In the genomic region with DNA sequence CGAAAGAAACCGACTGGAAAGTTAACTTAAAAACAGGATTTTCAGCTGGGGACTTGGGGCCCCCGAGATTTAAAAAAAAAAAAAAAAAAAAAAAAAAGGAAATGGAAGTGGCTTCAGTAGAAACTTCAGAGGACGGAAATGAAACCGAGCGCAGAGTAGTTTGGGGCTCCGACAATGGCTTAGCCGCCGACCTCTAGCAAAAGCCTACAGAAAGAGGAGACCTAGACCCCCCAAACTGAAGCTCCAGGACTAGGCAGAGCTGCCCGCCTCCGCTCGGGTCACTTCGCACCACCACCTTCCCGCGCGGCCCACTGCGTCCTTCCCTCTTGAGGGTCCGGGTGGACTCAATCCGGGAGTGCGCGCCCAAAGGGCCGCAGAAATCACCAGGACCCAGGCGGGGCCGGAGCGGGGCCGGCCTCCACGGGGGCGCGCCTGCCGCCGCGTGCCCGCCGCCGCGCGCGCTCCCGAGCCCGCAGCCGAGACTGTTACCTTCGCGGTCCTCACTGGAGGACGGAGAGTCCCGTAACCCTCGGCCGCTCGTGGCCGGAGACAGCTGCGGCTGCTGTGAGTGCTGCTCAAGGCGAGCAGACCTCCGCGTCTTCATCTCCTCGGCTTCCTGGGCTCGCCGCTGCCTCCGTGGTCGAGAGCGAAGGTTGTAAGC, we compare ENCODE assay signal across 8 mouse cellular contexts. TPM values are rescaled to one million over a fixed set of nuclear protein-coding genes. Genes with fewer than 3 reads are reported as not detected.
DNase-seq lines count a peak whose midpoint lies in the region; ATAC-seq and TF ChIP-seq lines count a peak whose summit lies in the region.

A gene (plus strand): TSS at position 135 of the 661 bp plus-strand sequence.

- peak within 1 kb of the TSS; percentile 100 for H3K27ac ChIP-seq in embryonic facial prominence, embryonic 15.5 days (replicated peaks)
- H3K27ac ChIP-seq in heart, embryonic 14.5 days (replicated peaks in 1 of 2; ENCODE audit: control insufficient read depth in 1 of 2, insufficient read depth in 1 of 2, low read depth in 2 of 2, low read length in 2 of 2) = peak within 1 kb of the TSS; percentile 100
- H3K27ac ChIP-seq in layer of hippocampus, adult 2 months = peak within 1 kb of the TSS; percentile 99

- no peak for TF ChIP-seq CTCF in layer of hippocampus, adult 2 months (conservative IDR thresholded peaks at IDR 0.05)

- peak; percentile 56 for ATAC-seq in cerebellum, adult (ENCODE audit: insufficient number of reproducible peaks, low FRiP score, low TSS enrichment)
- ATAC-seq in embryonic facial prominence, embryonic 15.5 days (ENCODE audit: insufficient number of reproducible peaks, low FRiP score, low TSS enrichment, low read depth) = peak; percentile 86
- peak; percentile 84 for ATAC-seq in heart, embryonic 14.5 days (ENCODE audit: insufficient number of reproducible peaks, insufficient read depth, low FRiP score, low read depth)

- no peaks in the 10 kb centered on the region for H3K27me3 ChIP-seq in embryonic facial prominence, embryonic 15.5 days
- H3K27me3 ChIP-seq in heart, embryonic 14.5 days (ENCODE audit: control insufficient read depth, insufficient read depth, low read length) = no peaks in the 10 kb centered on the region

- peak within 1 kb of the TSS; percentile 94 for H3K9ac ChIP-seq in embryonic facial prominence, embryonic 15.5 days
- H3K9ac ChIP-seq in heart, embryonic 14.5 days (ENCODE audit: low read length) = peak within 1 kb of the TSS; percentile 90

- H3K4me2 ChIP-seq in embryonic facial prominence, embryonic 15.5 days (replicated peaks) = peak within 1 kb of the TSS; percentile 60
- peak within 1 kb of the TSS; percentile 86 for H3K4me2 ChIP-seq in heart, embryonic 14.5 days (ENCODE audit: low read length)

- no peak for DNase-seq in cerebellum, adult 11-12 months
- DNase-seq in WW6 (ENCODE audit: low read depth, low spot score) = peak; percentile 28
- peak; percentile 52 to 65 for DNase-seq in layer of hippocampus, adult 2 months (ENCODE audit: low spot score in 2 of 2)
- peak; percentile 86 for DNase-seq in lung, postnatal 10 days
- DNase-seq in retina, postnatal 7 days (ENCODE audit: low read depth, low spot score) = peak; percentile 61

- peaks cover 13% of the 10 kb centered on the region for H3K4me1 ChIP-seq in embryonic facial prominence, embryonic 15.5 days
- H3K4me1 ChIP-seq in heart, embryonic 14.5 days (ENCODE audit: control insufficient read depth in 2 of 2, insufficient read depth in 2 of 2, low read length in 2 of 2) = peaks cover 2 to 14% of the 10 kb centered on the region in 2 experiments

- under 1% methylated on average over 59 of the region's 59 CpGs for WGBS in embryonic facial prominence, embryonic 15.5 days
- WGBS in heart, embryonic 14.5 days = under 1% methylated on average over 59 of the region's 59 CpGs

- peak within 1 kb of the TSS; percentile 88 for H3K4me3 ChIP-seq in embryonic facial prominence, embryonic 15.5 days (replicated peaks)
- peak within 1 kb of the TSS; percentile 78 to 87 for H3K4me3 ChIP-seq in heart, embryonic 14.5 days (ENCODE audit: control insufficient read depth in 1 of 2, insufficient read depth in 1 of 2, low read depth in 1 of 2, low read length in 2 of 2)
- H3K4me3 ChIP-seq in layer of hippocampus, adult 2 months = peak within 1 kb of the TSS; percentile 96

- H3K36me3 ChIP-seq in embryonic facial prominence, embryonic 15.5 days = peaks cover 32% of the 10 kb centered on the region
- peaks cover 36% of the 10 kb centered on the region for H3K36me3 ChIP-seq in heart, embryonic 14.5 days (ENCODE audit: control insufficient read depth, insufficient read depth, low read length)

- no peaks in the 10 kb centered on the region for H3K9me3 ChIP-seq in embryonic facial prominence, embryonic 15.5 days (replicated peaks)
- H3K9me3 ChIP-seq in heart, embryonic 14.5 days (ENCODE audit: control insufficient read depth, low read length) = no peaks in the 10 kb centered on the region

RNA-seq across cellular contexts. Expression of the gene that starts here (rescaled TPM):
- 113 TPM in 2 replicates for polyA plus RNA-seq in embryonic facial prominence, embryonic 15.5 days (2015; fragmentation: Nextera tagmentation; extraction: Ambion mirVana)
- polyA plus RNA-seq in heart, embryonic 14.5 days (2014; fragmentation: Nextera tagmentation; extraction: Ambion mirVana) = 89.8 and 91.3 TPM in 2 replicates
- 10 to 100 TPM; 48.4 to 55.1 TPM for total RNA-seq in layer of hippocampus, adult 2 months (2021)
